Mouse (Mus musculus) bone marrow, adult 2 months (tissue): ENCODE data around the gene Rpl39. TPM values are rescaled to one million over a fixed set of nuclear protein-coding genes. Genes with fewer than 3 reads are reported as not detected.
A peak's percentile ranks its signal among the peaks of the same experiment; 100 is the strongest.

ENCODE experiments used
- H3K27ac ChIP-seq: fragments of 200-500 bp; 2 replicates; pipeline ENCODE4 v1.5.1; 2012; ENCODE audit warnings: low read depth, mild to moderate bottlenecking, control low read depth, inconsistent platforms, low read length; ENCODE audit not compliant: control insufficient read depth, poor library complexity, insufficient read depth
- H3K4me1 ChIP-seq: fragments of 200-500 bp; 2 replicates; pipeline ENCODE4 v1.6.1; 2011; ENCODE audit warnings: low read length; ENCODE audit not compliant: control insufficient read depth, insufficient read depth
- H3K4me3 ChIP-seq: fragments of 200-500 bp; replicated peaks from 2 replicates; pipeline ENCODE3; 2011; ENCODE audit warnings: mild to moderate bottlenecking, low read depth, low read length, control low read depth; ENCODE audit not compliant: control insufficient read depth
- CTCF ChIP-seq: fragments of 200-500 bp; IDR thresholded peaks from 2 replicates; pipeline ENCODE4 v1.5.1; 2011; ENCODE audit warnings: low read length, control low read depth; ENCODE audit not compliant: control insufficient read depth, insufficient read depth
- POLR2A ChIP-seq: fragments of 200-500 bp; IDR thresholded peaks from 2 replicates; pipeline ENCODE4 v1.6.1; 2011; ENCODE audit warnings: low read depth, mild to moderate bottlenecking, control low read depth, low read length, borderline replicate concordance; ENCODE audit not compliant: control insufficient read depth
- WGBS: fragments of 180-500 bp; shearing (Covaris S2); methylation state at CpG from one replicate; pipeline ENCODE4 v1.1.7; 2018; 5-methylcytosine and 5-hydroxymethylcytosine counted together
- polyA plus RNA-seq: library from polyadenylated mRNA; stranded (reverse); fragments of >200 nt; gene quantifications from 2 replicates; pipeline ENCODE4 v1.2.4, GENCODE M21; 2011; ENCODE audit warnings: low replicate concordance; ENCODE audit not compliant: missing spikeins, insufficient read depth, insufficient read length

The Rpl39 gene
- polyA plus RNA-seq, 1 experiment, result 550 TPM

GRCm38 (mm10) chrX:37048066-37048889 is 36.9 kb downstream of the Rpl39 start, which contains the start of gene Sowahd:
Gene Sowahd, plus strand, starts transcription at chrX:37048845.
- Histone ChIP-seq H3K27ac (no peak within 1 kb of the TSS), H3K4me1 (peaks cover 2% of the 10 kb centered on the region; the same call in 1 of the 2 replicates), H3K4me3 (peak within 1 kb of the TSS; percentile 44)
- 14% methylated on average over 38 of the region's 38 CpGs for WGBS
- no peak for TF ChIP-seq POLR2A
- TF ChIP-seq CTCF, result no peak

GRCm38 (mm10) chrX:37042726-37043125 is 42.5 kb downstream of the Rpl39 start:
- no peaks in the 10 kb centered on the region for H3K4me1 ChIP-seq
- H3K27ac ChIP-seq, result no peak overlapping the region
- H3K4me3 ChIP-seq, result no peak overlapping the region
- peak; percentile 54 for TF ChIP-seq CTCF
- TF ChIP-seq POLR2A, result no peak
- whole genome bisulfite sequencing, result 14% methylated on average over 9 of the region's 9 CpGs

Other genes starting within 250 kb of the Rpl39 start
- gene Ube2a, start 211.5 kb downstream of the Rpl39 start, polyA plus RNA-seq, result 19.7 and 50.9 TPM in 2 replicates
- gene C330007P06Rik, start 211.3 kb downstream of the Rpl39 start, polyA plus RNA-seq, result 10.4 and 11.4 TPM in 2 replicates
- gene Nkrf, start 182.5 kb downstream of the Rpl39 start, polyA plus RNA-seq, result 1.7 and 3.4 TPM in 2 replicates
- gene Sept6, start 93.6 kb downstream of the Rpl39 start, polyA plus RNA-seq, result 12.6 and 17.5 TPM in 2 replicates
- gene Sowahd, start 36.6 kb downstream of the Rpl39 start, polyA plus RNA-seq, result not detected in 2 replicates
- 40.7 and 43.2 TPM in 2 replicates for gene Upf3b, start 24.9 kb upstream of the Rpl39 start, polyA plus RNA-seq
- 4.0 and 9.2 TPM in 2 replicates for gene Nkap, start 41.4 kb upstream of the Rpl39 start, polyA plus RNA-seq
- gene Akap14, start 83.4 kb upstream of the Rpl39 start, polyA plus RNA-seq, result 0.54 TPM in 1 of 2 replicates, not detected in the other
- 74.4 and 125 TPM in 2 replicates for gene Ndufa1, start 105.8 kb upstream of the Rpl39 start, polyA plus RNA-seq
- 1.3 and 3.3 TPM in 2 replicates for gene Rnf113a1, start 105.8 kb upstream of the Rpl39 start, polyA plus RNA-seq
- not detected in 2 replicates for gene Gm9, start 125.6 kb upstream of the Rpl39 start, polyA plus RNA-seq
- gene Rhox1, start 136.9 kb upstream of the Rpl39 start, polyA plus RNA-seq, result not detected in 2 replicates
- gene Rhox2a, start 159.6 kb upstream of the Rpl39 start, polyA plus RNA-seq, result not detected in 2 replicates
- not detected in 2 replicates for gene Rhox3a, start 164.5 kb upstream of the Rpl39 start, polyA plus RNA-seq
- not detected in 2 replicates for gene Rhox4a, start 179.9 kb upstream of the Rpl39 start, polyA plus RNA-seq